Mouse (Mus musculus): ENCODE results near the gene Spic. TPM values are rescaled to one million over a fixed set of nuclear protein-coding genes. Genes with fewer than 3 reads are reported as not detected.
"Not testable (repeated sequence)": the region's sequence is repeated elsewhere in the genome, so short reads cannot be mapped to it uniquely, and the experiment has no call there.

Gene Spic
- under 1 TPM in 1 of 2 experiments, not detected in 1; 0.27 TPM for total RNA-seq (2021)
- long read RNA-seq, experiment 1: 0 reads
- long read RNA-seq, experiment 2: 0 reads

GRCm38 (mm10) chr10:88684925-88685324 is at the start of gene Spic:
Spic (minus strand) TSS chr10:88685015.
- no peak for DNase-seq

- DNase-seq: no peak
Observed at GRCm38 (mm10) chr10:88732309-88732622, 47.5 kb upstream of the Spic start.

GRCm38 (mm10) chr10:88731496-88732308 is 46.9 kb upstream of the Spic start:
- DNase-seq: no peak

- DNase-seq: peak; percentile 96
Observed at GRCm38 (mm10) chr10:88730571-88731495, 46.0 kb upstream of the Spic start, which contains the start of gene Arl1. Arl1 (plus strand) TSS chr10:88730858.

GRCm38 (mm10) chr10:88728166-88728565 is 43.4 kb upstream of the Spic start:
- DNase-seq: no peak

GRCm38 (mm10) chr10:88727128-88727527 is 42.3 kb upstream of the Spic start:
- no peak for DNase-seq

- no peak for DNase-seq
Observed at GRCm38 (mm10) chr10:88725343-88725742, 40.5 kb upstream of the Spic start.

- DNase-seq: no peak
Observed at GRCm38 (mm10) chr10:88719618-88720017, 34.8 kb upstream of the Spic start.

- DNase-seq: no peak
Observed at GRCm38 (mm10) chr10:88717756-88718025, 32.9 kb upstream of the Spic start.

- no peak for DNase-seq
Observed at GRCm38 (mm10) chr10:88716986-88717755, 32.4 kb upstream of the Spic start.

GRCm38 (mm10) chr10:88715621-88716020 is 30.8 kb upstream of the Spic start:
- DNase-seq: no peak

- DNase-seq: no peak
Observed at GRCm38 (mm10) chr10:88714744-88715143, 29.9 kb upstream of the Spic start.

GRCm38 (mm10) chr10:88712359-88712758 is 27.5 kb upstream of the Spic start:
- DNase-seq: no peak

GRCm38 (mm10) chr10:88708671-88709523 is 24.1 kb upstream of the Spic start:
- no peak for DNase-seq

GRCm38 (mm10) chr10:88700938-88701337 is 16.1 kb upstream of the Spic start:
- no peak for DNase-seq

- no peak for DNase-seq
Observed at GRCm38 (mm10) chr10:88682904-88683563, 1.8 kb downstream of the Spic start.

- no peak for DNase-seq
Observed at GRCm38 (mm10) chr10:88672825-88673224, 12.0 kb downstream of the Spic start.

- DNase-seq: no peak
Observed at GRCm38 (mm10) chr10:88672123-88672522, 12.7 kb downstream of the Spic start.

- peak; percentile 26 for DNase-seq
Observed at GRCm38 (mm10) chr10:88669719-88670118, 15.1 kb downstream of the Spic start.

GRCm38 (mm10) chr10:88663856-88664255 is 21.0 kb downstream of the Spic start:
- not testable (repeated sequence) for DNase-seq

- no peak for DNase-seq
Observed at GRCm38 (mm10) chr10:88658918-88659317, 25.9 kb downstream of the Spic start.
